Comparison of ENCODE assay signal across 9 mouse cellular contexts in the genomic region with DNA sequence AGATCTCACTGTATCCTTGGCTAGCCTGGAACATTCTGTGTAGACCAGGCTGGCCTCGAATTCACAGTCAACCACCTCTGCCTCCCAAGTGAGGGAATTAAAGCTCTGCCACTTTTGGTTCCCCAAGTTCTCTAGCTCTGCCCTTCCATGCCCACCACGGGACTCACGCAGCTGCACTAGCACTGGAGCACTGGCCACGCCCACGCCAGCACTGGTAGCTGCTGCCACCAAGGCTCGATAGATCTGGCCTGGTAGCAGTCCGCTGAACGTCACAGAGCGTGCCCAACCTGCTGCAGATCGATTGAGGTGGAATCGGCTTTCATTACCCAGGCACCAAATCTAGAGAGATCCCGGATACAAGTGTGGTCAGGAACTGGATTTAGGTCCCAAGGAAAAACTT. TPM values are rescaled to one million over a fixed set of nuclear protein-coding genes. Genes with fewer than 3 reads are reported as not detected.
DNase-seq lines count a peak whose midpoint lies in the region; ATAC-seq and TF ChIP-seq lines count a peak whose summit lies in the region.
"Had no signal": no experiment of that assay in that cellular context is flagged by ENCODE, and none has a peak within 500 bp of the region (broad histone marks: within the 10 kb centered on the region; RNA-seq: fewer than 3 reads in every experiment).

No protein-coding gene starts in this region.

- H3K36me3 ChIP-seq in kidney, embryonic 16.5 days (ENCODE audit: insufficient read depth, low read length): no peaks in the 10 kb centered on the region
- H3K36me3 ChIP-seq in hindbrain, postnatal 0 days (ENCODE audit: insufficient read depth, low read length): no peaks in the 10 kb centered on the region
- no peaks in the 10 kb centered on the region for H3K36me3 ChIP-seq in thymus, adult 2 months (ENCODE audit: control insufficient read depth, insufficient read depth, low read length)

- no peak for TF ChIP-seq POLR2A in thymus, adult 2 months (IDR thresholded peaks at IDR 0.05; ENCODE audit: control insufficient read depth, extremely low read depth, insufficient read depth, low read length, poor library complexity)

- peak overlapping the region; percentile 38 for H3K4me3 ChIP-seq in kidney, embryonic 16.5 days (ENCODE audit: low read length)
- H3K4me3 ChIP-seq in hindbrain, postnatal 0 days (ENCODE audit: low read length): peak overlapping the region; percentile 32
- no peak overlapping the region for H3K4me3 ChIP-seq in thymus, adult 2 months (ENCODE audit: control insufficient read depth, insufficient read depth, low read length)

- H3K9me3 ChIP-seq in kidney, embryonic 16.5 days (ENCODE audit: low read length): no peaks in the 10 kb centered on the region
- no peaks in the 10 kb centered on the region for H3K9me3 ChIP-seq in hindbrain, postnatal 0 days (ENCODE audit: low read length)

- H3K27me3 ChIP-seq in kidney, embryonic 16.5 days (ENCODE audit: insufficient read depth, low read length): no peaks in the 10 kb centered on the region
- no peaks in the 10 kb centered on the region for H3K27me3 ChIP-seq in hindbrain, postnatal 0 days (ENCODE audit: insufficient read depth, low read length)
- no peaks in the 10 kb centered on the region; the same call in 1 of the 2 replicates for H3K27me3 ChIP-seq in thymus, adult 2 months (ENCODE audit: control insufficient read depth, insufficient read depth, low read length)

- peak; percentile 49; the same call in 1 of the 2 replicates for ATAC-seq in kidney, embryonic 16.5 days (ENCODE audit: low FRiP score, low TSS enrichment)
- ATAC-seq in hindbrain, postnatal 0 days: peak; percentile 66
- no peak for ATAC-seq in frontal cortex, adult (ENCODE audit: low TSS enrichment)

- H3K4me2 ChIP-seq in kidney, embryonic 16.5 days (replicated peaks; ENCODE audit: low read depth, low read length): peak overlapping the region; percentile 57
- peak overlapping the region; percentile 57 for H3K4me2 ChIP-seq in hindbrain, postnatal 0 days (ENCODE audit: low read depth, low read length)

- no peak for DNase-seq in kidney, adult 9 months
- peak; percentile 24 for DNase-seq in c-Kit-positive CD71-positive TER-119-negative erythroid progenitor cells, embryonic 14.5 days (ENCODE audit: low read depth)
- DNase-seq in hindbrain, postnatal 0 days (ENCODE audit: low spot score): peak; percentile 53
- peak; percentile 41 for DNase-seq in lung, postnatal 10 days
- peak; percentile 60 for DNase-seq in thymus, adult 2 months
- no peak for DNase-seq in cerebellum, postnatal 4 days (ENCODE audit: low spot score in 2 of 2)

- H3K27ac ChIP-seq in kidney, embryonic 16.5 days (ENCODE audit: low read length): no peak overlapping the region
- no peak overlapping the region for H3K27ac ChIP-seq in hindbrain, postnatal 0 days
- H3K27ac ChIP-seq in thymus, adult 2 months (ENCODE audit: control insufficient read depth, insufficient read depth, low read length): no peak overlapping the region

- no peak for TF ChIP-seq CTCF in hindbrain, postnatal 0 days (IDR thresholded peaks at IDR 0.05; ENCODE audit: low read depth)
- TF ChIP-seq CTCF in thymus, adult 2 months (IDR thresholded peaks at IDR 0.05; ENCODE audit: borderline replicate concordance, control insufficient read depth, extremely low read depth, insufficient read depth, low read length, poor library complexity): no peak

- 17% methylated on average over 12 of the region's 12 CpGs for WGBS in kidney, embryonic 16.5 days
- WGBS in hindbrain, postnatal 0 days: 23% methylated on average over 12 of the region's 12 CpGs
- WGBS in thymus, adult 2 months: 15% methylated on average over 12 of the region's 12 CpGs

- peaks cover 5% of the 10 kb centered on the region; the same call in 1 of the 2 replicates for H3K4me1 ChIP-seq in kidney, embryonic 16.5 days (ENCODE audit: insufficient read depth, low read length)
- H3K4me1 ChIP-seq in hindbrain, postnatal 0 days (ENCODE audit: insufficient read depth, low read length): no peaks in the 10 kb centered on the region
- peaks cover 13% of the 10 kb centered on the region for H3K4me1 ChIP-seq in thymus, adult 2 months (replicated peaks; ENCODE audit: control insufficient read depth, insufficient read depth, low read length)

- no peak overlapping the region for H3K9ac ChIP-seq in kidney, embryonic 16.5 days (replicated peaks; ENCODE audit: low read length)
- H3K9ac ChIP-seq in hindbrain, postnatal 0 days (replicated peaks; ENCODE audit: low read length): 0 out of 2 replicates have a peak overlapping the region, but pooled peaks have one; percentile 33

RNA-seq across cellular contexts. Expression of a gene that starts 11.8 kb away (rescaled TPM):
- 0.29 and 0.35 TPM in 2 replicates for polyA plus RNA-seq in kidney, embryonic 16.5 days (2015; fragmentation: Nextera tagmentation; extraction: Ambion mirVana)
- total RNA-seq in hindbrain, postnatal 0 days (2014; rRNA removed): 2.0 and 2.8 TPM in 2 replicates
- 1.5 and 1.6 TPM in 2 replicates for polyA plus RNA-seq in hindbrain, postnatal 0 days (2015; fragmentation: Nextera tagmentation; extraction: Ambion mirVana)
- 0.78 and 0.94 TPM in 2 replicates for polyA plus RNA-seq in thymus, adult 2 months (2012; rRNA removed)
- total RNA-seq: neutrophil, adult 5-6 weeks had no signal

RNA-seq across cellular contexts. Expression of a gene that starts 19.5 kb away (rescaled TPM):
- 20.1 and 23.8 TPM in 2 replicates for polyA plus RNA-seq in kidney, embryonic 16.5 days (2015; fragmentation: Nextera tagmentation; extraction: Ambion mirVana)
- 12.5 and 13.1 TPM in 2 replicates for total RNA-seq in hindbrain, postnatal 0 days (2014; rRNA removed)
- polyA plus RNA-seq in hindbrain, postnatal 0 days (2015; fragmentation: Nextera tagmentation; extraction: Ambion mirVana): 3.6 and 4.5 TPM in 2 replicates
- 5.5 and 6.6 TPM in 2 replicates for polyA plus RNA-seq in thymus, adult 2 months (2012; rRNA removed)
- total RNA-seq: neutrophil, adult 5-6 weeks had no signal

RNA-seq across cellular contexts. Expression of a gene that starts 54.1 kb away (rescaled TPM):
- 0.05 TPM in 1 of 2 replicates, not detected in the other for polyA plus RNA-seq in kidney, embryonic 16.5 days (2015; fragmentation: Nextera tagmentation; extraction: Ambion mirVana)
- total RNA-seq in hindbrain, postnatal 0 days (2014; rRNA removed): 40.5 and 45.9 TPM in 2 replicates
- polyA plus RNA-seq in hindbrain, postnatal 0 days (2015; fragmentation: Nextera tagmentation; extraction: Ambion mirVana): 69.2 and 74.4 TPM in 2 replicates
- 0.09 and 0.14 TPM in 2 replicates for polyA plus RNA-seq in thymus, adult 2 months (2012; rRNA removed)
- total RNA-seq: neutrophil, adult 5-6 weeks had no signal

Comparison
In these comparisons a context has a peak if more than half of its experiments do, and no peak if none do; other contexts are left out.
1. DNase-seq: peak in c-Kit-positive CD71-positive TER-119-negative erythroid progenitor cells, embryonic 14.5 days (single experiment), hindbrain, postnatal 0 days (single experiment), lung, postnatal 10 days (single experiment) and thymus, adult 2 months (single experiment); none in kidney, adult 9 months (single experiment) and cerebellum, postnatal 4 days (0 of 2).
2. RNA of a gene that starts 54.1 kb away (polyA plus RNA-seq): 69.2 to 74.4 TPM in hindbrain, postnatal 0 days; 0.09 to 0.14 TPM in thymus, adult 2 months and 0.05 TPM in kidney, embryonic 16.5 days; every median in the first group is over 10 times any median in the second.